8 mouse cellular contexts compared by ENCODE assay signal in the genomic region with DNA sequence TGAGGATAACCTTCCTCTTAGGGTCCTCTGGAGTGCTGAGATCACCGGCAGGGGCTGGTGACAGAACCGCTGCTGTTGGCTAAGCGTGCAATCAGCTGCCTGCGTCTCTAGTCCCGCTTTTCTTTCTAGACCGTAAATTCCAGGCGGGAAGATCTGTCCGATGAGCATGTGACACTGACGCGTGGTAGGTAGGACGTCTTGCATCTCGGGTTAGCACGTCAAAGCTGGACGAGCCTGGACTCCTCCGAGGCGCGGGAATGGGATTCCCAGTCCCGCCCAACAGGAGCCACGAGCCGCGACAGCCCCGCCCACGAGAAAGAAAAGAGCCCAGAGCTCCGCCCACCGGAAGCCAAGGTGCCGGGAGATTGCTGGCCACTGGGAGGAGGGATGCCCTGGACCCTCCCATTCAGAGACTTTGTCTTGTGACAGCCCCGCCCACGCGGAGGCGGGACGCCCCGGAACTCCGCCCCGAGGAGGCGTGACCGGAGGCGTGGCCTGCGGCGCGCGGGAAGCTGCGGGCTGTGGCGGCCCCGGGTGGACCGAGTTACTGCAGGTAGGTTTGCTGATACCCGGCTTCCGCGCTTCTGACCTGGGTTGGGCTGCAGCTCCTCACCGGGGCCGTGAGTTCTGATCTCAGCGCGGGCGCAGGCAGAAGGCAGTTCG. TPM values are rescaled to one million over a fixed set of nuclear protein-coding genes. Genes with fewer than 3 reads are reported as not detected.
DNase-seq lines count a peak whose midpoint lies in the region; ATAC-seq and TF ChIP-seq lines count a peak whose summit lies in the region.

A gene (plus strand): TSS at position 479 of the 663 bp plus-strand sequence.

- H3K4me3 ChIP-seq in MEL (ENCODE audit: control insufficient read depth in 1 of 2, insufficient read depth in 1 of 2, low read depth in 2 of 2, low read length in 2 of 2): peak within 1 kb of the TSS; percentile 74 to 90
- H3K4me3 ChIP-seq in cerebellum, adult 2 months (replicated peaks; ENCODE audit: insufficient read depth, low read depth, low read length): peak within 1 kb of the TSS; percentile 82
- peak within 1 kb of the TSS; percentile 78 for H3K4me3 ChIP-seq in forebrain, postnatal 0 days (ENCODE audit: low read depth, low read length)
- peak within 1 kb of the TSS; percentile 85 for H3K4me3 ChIP-seq in lung, embryonic 15.5 days

- peak within 1 kb of the TSS; percentile 85 for H3K9ac ChIP-seq in MEL (ENCODE audit: control insufficient read depth, low read depth, low read length, poor library complexity, severe bottlenecking)
- peak within 1 kb of the TSS; percentile 62 for H3K9ac ChIP-seq in forebrain, postnatal 0 days
- peak within 1 kb of the TSS; percentile 67 for H3K9ac ChIP-seq in lung, embryonic 15.5 days

- WGBS in cerebellum, adult 2 months: under 1% methylated on average over 54 of the region's 54 CpGs
- WGBS in forebrain, postnatal 0 days: under 1% methylated on average over 49 of the region's 54 CpGs
- WGBS in lung, embryonic 15.5 days: under 1% methylated on average over 54 of the region's 54 CpGs

- TF ChIP-seq RAD21 in MEL (IDR thresholded peaks at IDR 0.05; ENCODE audit: low read depth, low read length): no peak

- H3K4me1 ChIP-seq in MEL (ENCODE audit: control insufficient read depth in 1 of 2, insufficient read depth in 2 of 2, low read length in 2 of 2): peaks cover 3 to 11% of the 10 kb centered on the region in 2 experiments; a peak in 2 of 4 replicates
- no peaks in the 10 kb centered on the region for H3K4me1 ChIP-seq in cerebellum, adult 2 months (ENCODE audit: control insufficient read depth, insufficient read depth, low read length)
- H3K4me1 ChIP-seq in forebrain, postnatal 0 days (ENCODE audit: insufficient read depth): no peaks in the 10 kb centered on the region
- H3K4me1 ChIP-seq in lung, embryonic 15.5 days: 0 out of 2 replicates have a peak, but pooled peaks cover 11% of the 10 kb centered on the region

- no peaks in the 10 kb centered on the region for H3K9me3 ChIP-seq in MEL (replicated peaks; ENCODE audit: insufficient read depth, low read length)
- H3K9me3 ChIP-seq in forebrain, postnatal 0 days (ENCODE audit: low read length): no peaks in the 10 kb centered on the region
- no peaks in the 10 kb centered on the region for H3K9me3 ChIP-seq in lung, embryonic 15.5 days

- peak; percentile 47 to 78; a peak in 1 of 4 replicates for TF ChIP-seq POLR2A in MEL (IDR thresholded peaks at IDR 0.05; ENCODE audit: control insufficient read depth in 1 of 2, insufficient read depth in 1 of 2, low read depth in 1 of 2, low read length in 2 of 2, poor library complexity in 1 of 2)
- no peak for TF ChIP-seq POLR2A in cerebellum, adult 2 months (IDR thresholded peaks at IDR 0.05; ENCODE audit: borderline replicate concordance, insufficient read depth, low read length)

- peak within 1 kb of the TSS; percentile 7 for H3K27ac ChIP-seq in MEL (ENCODE audit: control insufficient read depth, low read depth, low read length)
- no peak within 1 kb of the TSS for H3K27ac ChIP-seq in cerebellum, adult 2 months (ENCODE audit: insufficient read depth, low read length)
- no peak within 1 kb of the TSS for H3K27ac ChIP-seq in forebrain, postnatal 0 days (ENCODE audit: low read depth, low read length)
- H3K27ac ChIP-seq in lung, embryonic 15.5 days: peak within 1 kb of the TSS; percentile 54

- H3K36me3 ChIP-seq in MEL (ENCODE audit: control insufficient read depth in 1 of 2, insufficient read depth in 2 of 2, low read length in 2 of 2): peaks cover 2 to 13% of the 10 kb centered on the region in 2 experiments; a peak in 2 of 4 replicates
- 0 out of 2 replicates have a peak, but pooled peaks cover 3% of the 10 kb centered on the region for H3K36me3 ChIP-seq in forebrain, postnatal 0 days (ENCODE audit: insufficient read depth)
- peaks cover 12% of the 10 kb centered on the region for H3K36me3 ChIP-seq in lung, embryonic 15.5 days

- H3K4me2 ChIP-seq in forebrain, postnatal 0 days (ENCODE audit: low read depth): peak within 1 kb of the TSS; percentile 96
- peak within 1 kb of the TSS; percentile 94 for H3K4me2 ChIP-seq in lung, embryonic 15.5 days

- H3K79me2 ChIP-seq in MEL (ENCODE audit: control insufficient read depth, insufficient read depth, low read length, poor library complexity): peaks cover 12% of the 10 kb centered on the region

- ATAC-seq in forebrain, postnatal 0 days: peak; percentile 96
- ATAC-seq in lung, embryonic 15.5 days (ENCODE audit: borderline replicate concordance, extremely low read depth, low FRiP score, low TSS enrichment): peak; percentile 95

- no peaks in the 10 kb centered on the region for H3K27me3 ChIP-seq in MEL (ENCODE audit: control insufficient read depth in 1 of 2, insufficient read depth in 2 of 2, low read length in 2 of 2)
- H3K27me3 ChIP-seq in cerebellum, adult 2 months (ENCODE audit: control insufficient read depth, insufficient read depth, low read length): no peaks in the 10 kb centered on the region
- H3K27me3 ChIP-seq in forebrain, postnatal 0 days (ENCODE audit: insufficient read depth, low read length): no peaks in the 10 kb centered on the region
- H3K27me3 ChIP-seq in lung, embryonic 15.5 days: no peaks in the 10 kb centered on the region

- DNase-seq in MEL (ENCODE audit: low read depth, low spot score): peak; percentile 98
- peak; percentile 90 to 92 for DNase-seq in cerebellum, adult 2 months
- peak; percentile 97 for DNase-seq in forebrain, postnatal 0 days
- DNase-seq in heart, postnatal 4 days: peak; percentile 98
- peak; percentile 88 to 92 for DNase-seq in layer of hippocampus, adult 8-10 months (ENCODE audit: low spot score in 2 of 2)
- DNase-seq in ovary, adult 18-20 months (ENCODE audit: low spot score): peak; percentile 94
- DNase-seq in thymus, postnatal 0 days (ENCODE audit: low spot score): peak; percentile 97

- no peak for TF ChIP-seq EP300 in MEL (IDR thresholded peaks at IDR 0.05; ENCODE audit: low read depth in 1 of 2, low read length in 2 of 2)

- no peak for TF ChIP-seq CTCF in MEL (IDR thresholded peaks at IDR 0.05 in 2 of 3, conservative IDR thresholded peaks at IDR 0.05 in 1 of 3; ENCODE audit: control insufficient read depth in 1 of 3, insufficient read depth in 1 of 3, low read depth in 2 of 3, low read length in 3 of 3, poor library complexity in 1 of 3, severe bottlenecking in 1 of 3)
- no peak for TF ChIP-seq CTCF in cerebellum, adult 2 months (IDR thresholded peaks at IDR 0.05; ENCODE audit: borderline replicate concordance, insufficient read depth, low read depth, low read length)
- peak; percentile 14 for TF ChIP-seq CTCF in forebrain, postnatal 0 days (IDR thresholded peaks at IDR 0.05; ENCODE audit: low read depth)

TF ChIP-seq in MEL, 35 proteins besides CTCF, POLR2A, EP300 and RAD21:
- no peak for TF ChIP-seq MYB (IDR thresholded peaks at IDR 0.05; ENCODE audit: low read depth, low read length)
- peak; percentile 82 for TF ChIP-seq MXI1 (IDR thresholded peaks at IDR 0.05; ENCODE audit: low read depth, low read length)
- TF ChIP-seq USF2 (IDR thresholded peaks at IDR 0.05; ENCODE audit: borderline replicate concordance in 1 of 2, insufficient read depth in 1 of 2, low read depth in 1 of 2, low read length in 2 of 2): no peak
- 0 out of 2 replicates have a peak, but pooled peaks have one; percentile 7 for TF ChIP-seq TBP (IDR thresholded peaks at IDR 0.05; ENCODE audit: low read depth, low read length)
- peak; percentile 84 for TF ChIP-seq ELF1 (IDR thresholded peaks at IDR 0.05; ENCODE audit: low read depth, low read length)
- peak; percentile 71 for TF ChIP-seq NELFE (IDR thresholded peaks at IDR 0.05; ENCODE audit: low read depth, low read length)
- peak; percentile 68; the same call in 1 of the 2 replicates for TF ChIP-seq MAX (IDR thresholded peaks at IDR 0.05; ENCODE audit: low read length)
- peak; percentile 29; the same call in 1 of the 2 replicates for TF ChIP-seq ETS1 (IDR thresholded peaks at IDR 0.05; ENCODE audit: low read depth, low read length)
- TF ChIP-seq E2F4 (IDR thresholded peaks at IDR 0.05; ENCODE audit: borderline replicate concordance, low read depth, low read length): peak; percentile 54
- TF ChIP-seq HCFC1 (IDR thresholded peaks at IDR 0.05; ENCODE audit: low read depth, low read length): peak; percentile 51
- TF ChIP-seq CHD2 (IDR thresholded peaks at IDR 0.05; ENCODE audit: low read length): no peak
- TF ChIP-seq SIN3A (IDR thresholded peaks at IDR 0.05; ENCODE audit: low read length): peak; percentile 66
TF ChIP-seq in MEL: peak in this region for 9.

RNA-seq across cellular contexts. Expression of the gene that starts here (rescaled TPM):
- total RNA-seq in MEL (2012; rRNA removed): 40.9 and 48.2 TPM in 2 replicates
- 10 to 100 TPM in 1 of 2 experiments, not detected in 1; 53.9 TPM for polyA plus RNA-seq in MEL (2012; ENCODE audit: insufficient read depth in 1 of 2, insufficient read length in 2 of 2, low read depth in 1 of 2, low replicate concordance in 2 of 2, missing spikeins in 1 of 2)
- polyA plus RNA-seq in cerebellum, adult 2 months (2012; rRNA removed): 0.51 and 0.89 TPM in 2 replicates
- total RNA-seq in forebrain, postnatal 0 days (2014; rRNA removed): 13.5 TPM in 2 replicates
- polyA plus RNA-seq in forebrain, postnatal 0 days (2015; fragmentation: Nextera tagmentation; extraction: Ambion mirVana): 21.1 and 25.2 TPM in 2 replicates
- 10 to 100 TPM; 22.8 to 25.2 TPM for total RNA-seq in heart, postnatal 4 days (2021)
- 1 to 10 TPM in 2 of 4 experiments, under 1 TPM in 2; 0.18 to 1.5 (median 0.96) TPM for total RNA-seq in layer of hippocampus, adult 8-10 months (2022)
- 80.1 and 81.8 TPM in 2 replicates for polyA plus RNA-seq in lung, embryonic 15.5 days (2015; fragmentation: Nextera tagmentation; extraction: Ambion mirVana)
- polyA plus RNA-seq in thymus, postnatal 0 days (2015; fragmentation: Nextera tagmentation; extraction: Ambion mirVana): 70.7 and 77.5 TPM in 2 replicates

Comparison
In these comparisons a context has a peak if more than half of its experiments do, and no peak if none do; other contexts are left out.
1. Peak in DNase-seq and H3K4me3 ChIP-seq in cerebellum, adult 2 months; RNA of the gene not detected or under 1 TPM.
2. H3K27ac ChIP-seq: peak in MEL (single experiment) and lung, embryonic 15.5 days (single experiment); none in cerebellum, adult 2 months (single experiment) and forebrain, postnatal 0 days (single experiment).
3. Peak in every context shown above with its lines, with median percentiles within 50 percentile points of each other: DNase-seq, H3K4me3 ChIP-seq and H3K9ac ChIP-seq.